Mouse (Mus musculus) macrophage (primary cell): ENCODE measurements around the gene Zmat1. TPM values are rescaled to one million over a fixed set of nuclear protein-coding genes. Genes with fewer than 3 reads are reported as not detected.
"Not testable (repeated sequence)": the region's sequence is repeated elsewhere in the genome, so short reads cannot be mapped to it uniquely, and the experiment has no call there.

Experiments
- H3K27ac ChIP-seq: fragments of 350-480 bp; formaldehyde crosslinking; 2 replicates; pipeline ENCODE4 v1.9.0; 2021
- H3K36me3 ChIP-seq: fragments of 350-480 bp; formaldehyde crosslinking; 2 replicates; pipeline ENCODE4 v1.9.0; 2021; ENCODE audit errors: inconsistent target
- H3K4me3 ChIP-seq: fragments of 350-480 bp; formaldehyde crosslinking; 2 replicates; pipeline ENCODE4 v1.9.0; 2021; ENCODE audit errors: inconsistent target
- H3K79me2 ChIP-seq: fragments of 350-480 bp; formaldehyde crosslinking; 2 replicates; pipeline ENCODE4 v1.9.0; 2021; ENCODE audit errors: inconsistent target
- WGBS: methylation state at CpG from one replicate; pipeline ENCODE4 v1.1.7; 2026; ENCODE audit warnings: inconsistent platforms; ENCODE audit not compliant: missing documents; 5-methylcytosine and 5-hydroxymethylcytosine counted together
- polyA plus RNA-seq: library from polyadenylated mRNA; stranded (reverse); fragments of 250-400 nt; gene quantifications from 3 replicates; pipeline ENCODE4 v1.2.4, GENCODE M21; 2018; ENCODE audit warnings: inconsistent platforms
- total RNA-seq, 78 experiments: library from RNA; depleted of rRNA; stranded (reverse); fragments of 250-400 nt; gene quantifications; 1 replicate in 9 of 78; 2 replicates in 24 of 78; 3 replicates in 43 of 78; 4 replicates in 2 of 78; pipeline ENCODE4 v1.2.4; 2018; ENCODE audit warnings: inconsistent platforms in 56 of 78

Gene Zmat1
- total RNA-seq (2018; cell fraction: chromatin; rRNA removed), result 10 to 100 TPM in 24 of 26 experiments, 1 to 10 TPM in 2; 6.8 to 38.7 (median 30.6) TPM
- total RNA-seq (2018; cell fraction: cytosol; rRNA removed), result 1 to 10 TPM; 2.3 to 5.0 (median 3.7) TPM
- total RNA-seq (2018; cell fraction: nucleus; rRNA removed), result 10 to 100 TPM in 22 of 26 experiments, 1 to 10 TPM in 4; 3.8 to 28.3 (median 14.6) TPM
- 3.5 to 8.8 TPM (median 4.4 TPM) in 3 replicates for polyA plus RNA-seq

GRCm38 (mm10) chrX:135008720-135009470 is at the start of gene Zmat1:
Gene Zmat1 (minus strand): TSS chrX:135009209.
- H3K4me3 ChIP-seq, result peak within 1 kb of the TSS; percentile 26; the same call in 1 of the 2 replicates

GRCm38 (mm10) chrX:135053939-135054338 is 44.9 kb upstream of the Zmat1 start:
- 88% methylated on average over 1 of the region's 1 CpGs for WGBS
- H3K36me3 ChIP-seq, H3K27ac ChIP-seq, H3K4me3 ChIP-seq, H3K79me2 ChIP-seq: not testable (repeated sequence)

More at GRCm38 (mm10) chrX:135008720-135009470, at the start of gene Zmat1:
- Histone ChIP-seq H3K79me2 (no peaks in the 10 kb centered on the region), H3K36me3 (no peaks in the 10 kb centered on the region), H3K27ac (peak within 1 kb of the TSS; percentile 43)
- 22% methylated on average over 30 of the region's 65 CpGs for WGBS

GRCm38 (mm10) chrX:135035962-135036375 is 27.0 kb upstream of the Zmat1 start:
- Histone ChIP-seq H3K27ac (no peak overlapping the region), H3K79me2 (no peaks in the 10 kb centered on the region), H3K4me3 (no peak overlapping the region), H3K36me3 (no peaks in the 10 kb centered on the region)
- 23% methylated on average over 24 of the region's 24 CpGs for WGBS

GRCm38 (mm10) chrX:135025135-135025534 is 16.1 kb upstream of the Zmat1 start:
- 91% methylated on average over 6 of the region's 9 CpGs for WGBS
- no peaks in the 10 kb centered on the region for H3K36me3 ChIP-seq
- no peaks in the 10 kb centered on the region for H3K79me2 ChIP-seq
- H3K27ac ChIP-seq, result no peak overlapping the region
- no peak overlapping the region for H3K4me3 ChIP-seq

GRCm38 (mm10) chrX:135011381-135011780 is 2.4 kb upstream of the Zmat1 start:
- no peak overlapping the region for H3K4me3 ChIP-seq
- no peaks in the 10 kb centered on the region for H3K36me3 ChIP-seq
- H3K79me2 ChIP-seq, result no peaks in the 10 kb centered on the region
- WGBS, result 73% methylated on average over 3 of the region's 3 CpGs
- no peak overlapping the region for H3K27ac ChIP-seq

- Histone ChIP-seq H3K36me3 (no peaks in the 10 kb centered on the region), H3K79me2 (no peaks in the 10 kb centered on the region), H3K27ac (peak overlapping the region; percentile 29; the same call in 1 of the 2 replicates), H3K4me3 (peak overlapping the region; percentile 26; the same call in 1 of the 2 replicates)
- WGBS, result 29% methylated on average over 6 of the region's 6 CpGs
Measured at GRCm38 (mm10) chrX:135009471-135009815, 434 bp upstream of the Zmat1 start.

- H3K27ac ChIP-seq, result peak overlapping the region; percentile 43
- no peaks in the 10 kb centered on the region for H3K79me2 ChIP-seq
- H3K4me3 ChIP-seq, result peak overlapping the region; percentile 4; the same call in 1 of the 2 replicates
- 24% methylated on average over 5 of the region's 5 CpGs for WGBS
- no peaks in the 10 kb centered on the region for H3K36me3 ChIP-seq
Measured at GRCm38 (mm10) chrX:135008021-135008420, 988 bp downstream of the Zmat1 start.

- 91% methylated on average over 17 of the region's 19 CpGs for WGBS
- H3K27ac ChIP-seq, result no peak within 1 kb of the TSS
- no peak within 1 kb of the TSS for H3K4me3 ChIP-seq
- no peaks in the 10 kb centered on the region for H3K79me2 ChIP-seq
- H3K36me3 ChIP-seq, result no peaks in the 10 kb centered on the region
Measured at GRCm38 (mm10) chrX:134964546-134964945, 44.5 kb downstream of the Zmat1 start, which contains the start of gene Nxf2. Gene Nxf2 (minus strand): TSS chrX:134964754.

- Histone ChIP-seq H3K4me3 (no peak overlapping the region), H3K79me2 (no peaks in the 10 kb centered on the region), H3K27ac (no peak overlapping the region), H3K36me3 (no peaks in the 10 kb centered on the region)
- 71% methylated on average over 29 of the region's 53 CpGs for WGBS
Measured at GRCm38 (mm10) chrX:134963305-134964094, 45.5 kb downstream of the Zmat1 start.

- 42% methylated on average over 5 of the region's 5 CpGs for WGBS
- no peaks in the 10 kb centered on the region for H3K36me3 ChIP-seq
- no peaks in the 10 kb centered on the region for H3K79me2 ChIP-seq
- H3K27ac ChIP-seq, result no peak overlapping the region
- no peak overlapping the region for H3K4me3 ChIP-seq
Measured at GRCm38 (mm10) chrX:134930361-134930760, 78.6 kb downstream of the Zmat1 start.

- Histone ChIP-seq H3K4me3 (no peak overlapping the region), H3K27ac (no peak overlapping the region), H3K79me2 (no peaks in the 10 kb centered on the region), H3K36me3 (no peaks in the 10 kb centered on the region)
- 69% methylated on average over 4 of the region's 5 CpGs for WGBS
Measured at GRCm38 (mm10) chrX:134929927-134930326, 79.1 kb downstream of the Zmat1 start.

GRCm38 (mm10) chrX:134925058-134925457 is 84.0 kb downstream of the Zmat1 start:
- no peak overlapping the region for H3K27ac ChIP-seq
- H3K36me3 ChIP-seq, result no peaks in the 10 kb centered on the region
- H3K4me3 ChIP-seq, result no peak overlapping the region
- no peaks in the 10 kb centered on the region for H3K79me2 ChIP-seq

- WGBS, result 89% methylated on average over 7 of the region's 7 CpGs
- Histone ChIP-seq H3K4me3 (no peak overlapping the region), H3K27ac (no peak overlapping the region), H3K36me3 (no peaks in the 10 kb centered on the region), H3K79me2 (no peaks in the 10 kb centered on the region)
Measured at GRCm38 (mm10) chrX:134923675-134924424, 85.2 kb downstream of the Zmat1 start.
